18 mouse cellular contexts compared by ENCODE assay signal in genomic region chr15:29199988-29200387, GRCm38 (mm10).
"Had no signal": no experiment of that assay in that cellular context is flagged by ENCODE, and none has a peak within 500 bp of the region (broad histone marks: within the 10 kb centered on the region; RNA-seq: fewer than 3 reads in every experiment).

No protein-coding gene starts in this region.

- H3K4me1 ChIP-seq: kidney, embryonic 15.5 days; limb, embryonic 12.5 days; limb, embryonic 15.5 days; midbrain, embryonic 12.5 days had no signal

- H3K36me3 ChIP-seq: kidney, embryonic 15.5 days; limb, embryonic 12.5 days; limb, embryonic 15.5 days; midbrain, embryonic 12.5 days had no signal

- H3K4me3 ChIP-seq: kidney, embryonic 15.5 days; left cerebral cortex, adult 2 months; limb, embryonic 12.5 days; limb, embryonic 15.5 days; midbrain, embryonic 12.5 days had no signal

- ATAC-seq: liver, postnatal 0 days; lung, postnatal 0 days; midbrain, embryonic 16.5 days had no signal

- H3K27ac ChIP-seq: kidney, embryonic 15.5 days; left cerebral cortex, adult 2 months; limb, embryonic 12.5 days; limb, embryonic 15.5 days; liver, embryonic 14.5 days; macrophage; midbrain, embryonic 12.5 days had no signal

- DNase-seq: kidney, postnatal 10 days; kidney, postnatal 36 days; layer of hippocampus, postnatal 36 days; left cerebral cortex, postnatal 4 days; liver, postnatal 0 days; lung, embryonic 14.5 days; thymus, adult 18-20 months; thymus, postnatal 4 days had no signal

- H3K4me2 ChIP-seq: kidney, embryonic 15.5 days; limb, embryonic 12.5 days; limb, embryonic 15.5 days; liver, embryonic 11.5 days; lung, embryonic 14.5 days; midbrain, embryonic 12.5 days had no signal

- H3K9me3 ChIP-seq: kidney, embryonic 15.5 days; limb, embryonic 12.5 days; limb, embryonic 15.5 days; midbrain, embryonic 12.5 days had no signal

- H3K27me3 ChIP-seq: kidney, embryonic 15.5 days; limb, embryonic 12.5 days; limb, embryonic 15.5 days; midbrain, embryonic 12.5 days had no signal

- H3K9ac ChIP-seq: kidney, embryonic 15.5 days; limb, embryonic 12.5 days; limb, embryonic 15.5 days; liver, embryonic 14.5 days; liver, postnatal 0 days; lung, embryonic 14.5 days; midbrain, embryonic 12.5 days had no signal
